Mouse (Mus musculus) layer of hippocampus, adult 18-20 months (tissue): ENCODE measurements at regions not wholly inside any gene's neighbourhood (a gene's known extent, or its start where the extent isn't known, plus 50 kb on each side); places are given as distances from the start of the nearest gene placed in this dataset.
"Not testable (repeated sequence)": the region's sequence is repeated elsewhere in the genome, so short reads cannot be mapped to it uniquely, and the experiment has no call there.

Experiments
- DNase-seq, 2 experiments: peaks; one replicate each; pipeline ENCODE4 v3.0.0; 2022; ENCODE audit warnings: low spot score in 2 of 2

DNA sequence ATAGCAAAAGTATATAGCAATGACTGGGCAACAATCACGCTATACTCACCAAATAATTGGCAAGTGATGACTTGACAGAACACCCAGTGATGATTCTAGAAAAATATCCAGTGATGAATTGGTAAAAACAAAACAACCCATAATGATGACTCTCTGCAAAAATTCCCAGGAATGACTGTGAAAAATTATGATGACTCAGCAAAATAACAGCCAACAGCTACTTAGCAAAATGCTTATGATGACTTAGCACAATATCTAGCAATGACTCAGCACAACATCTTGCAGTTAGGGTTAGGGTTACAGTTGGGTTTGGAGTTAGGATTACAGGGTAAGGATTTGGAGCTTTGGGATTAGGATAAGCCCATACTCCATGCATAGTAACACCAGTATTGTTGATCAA lies 232.4 kb upstream of the 1700012A03Rik start:
- DNase-seq: no peak

DNA sequence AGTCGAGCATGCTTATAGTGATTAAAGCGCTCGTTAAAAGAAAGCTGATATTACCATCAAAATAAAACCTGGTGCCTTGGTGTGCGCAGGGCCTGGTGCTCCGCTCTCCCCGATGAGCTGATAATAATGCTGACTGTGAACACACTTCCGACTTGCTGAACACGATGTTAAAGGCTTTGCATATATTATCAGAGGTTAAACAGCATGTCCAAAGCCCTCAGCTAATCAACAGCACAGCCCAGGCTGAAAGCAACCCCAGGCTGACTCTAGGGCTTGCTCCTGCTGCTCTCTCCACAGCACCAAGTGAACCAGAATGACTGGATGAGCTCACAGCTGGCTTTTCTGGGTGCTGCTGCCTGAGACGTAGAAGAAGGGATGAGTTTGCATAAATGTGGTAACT lies 238.2 kb upstream of the 1700012A03Rik start:
- DNase-seq: no peak

GRCm38 (mm10) chr6:31810602-31811512 lies 239.2 kb upstream of the 1700012A03Rik start:
- DNase-seq: no peak

DNA sequence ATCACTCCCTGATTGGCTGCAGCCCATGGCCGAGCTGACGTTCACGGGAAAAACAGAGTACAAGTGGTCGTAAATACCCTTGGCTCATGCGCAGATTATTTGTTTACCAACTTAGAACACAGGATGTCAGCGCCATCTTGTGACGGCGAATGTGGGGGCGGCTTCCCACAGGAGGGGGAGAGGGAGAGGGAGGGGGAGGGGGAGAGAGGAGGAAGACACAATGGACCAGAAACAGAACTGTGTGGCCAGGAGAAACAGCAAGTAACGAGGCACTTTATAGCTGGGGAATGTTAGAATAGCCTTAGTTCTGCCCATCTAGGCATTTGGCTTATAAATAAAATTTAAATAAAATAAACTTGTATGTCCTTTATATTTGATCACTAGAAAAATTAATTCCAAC lies 240.7 kb upstream of the Podxl start:
- DNase-seq: not testable (repeated sequence)

DNA sequence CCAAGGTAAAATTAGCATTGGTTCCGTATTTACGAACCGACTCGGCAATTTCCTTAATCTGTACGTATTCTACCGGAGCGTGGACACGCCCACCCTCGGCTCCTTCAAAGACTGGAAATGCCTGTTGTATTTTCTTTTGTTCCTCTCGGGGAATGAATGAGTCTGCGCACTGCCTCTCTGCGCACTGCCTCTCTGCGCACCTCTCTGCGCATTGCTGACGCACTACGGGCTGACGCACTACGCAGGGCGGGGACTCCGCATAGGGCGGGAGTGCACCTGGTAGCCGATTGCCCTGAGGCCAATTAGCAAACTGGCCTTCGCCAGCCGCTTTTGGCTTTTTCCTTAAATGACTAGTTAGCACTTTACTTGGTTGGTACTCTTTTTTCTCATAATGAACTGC lies 239.4 kb upstream of the Podxl start:
- peak in 1 of 2 experiments; percentile 34 for DNase-seq

GRCm38 (mm10) chr6:31791547-31791946 lies 227.8 kb upstream of the Podxl start:
- peak in 1 of 2 experiments; percentile 26 for DNase-seq

DNA sequence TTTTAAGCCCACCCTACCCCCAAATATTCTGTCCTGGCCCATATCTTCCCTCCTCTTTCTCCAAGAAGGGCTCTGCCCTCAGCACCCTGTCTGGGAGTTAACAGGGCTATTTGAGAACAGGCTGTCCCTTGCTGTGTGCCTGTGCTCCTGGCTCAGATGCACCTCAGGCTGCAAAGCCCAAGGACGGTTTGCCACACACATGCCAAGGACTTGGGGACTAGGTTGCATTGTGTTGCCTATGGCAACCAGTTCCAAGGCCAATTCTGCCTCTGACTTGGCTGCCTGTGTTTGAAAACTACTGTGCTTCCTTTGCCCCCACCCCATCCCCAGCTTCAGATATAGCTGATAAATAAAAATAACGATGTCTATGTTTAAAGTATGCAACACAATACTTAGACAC lies 227.1 kb upstream of the Podxl start:
- DNase-seq: peak in 1 of 2 experiments; percentile 11

DNA sequence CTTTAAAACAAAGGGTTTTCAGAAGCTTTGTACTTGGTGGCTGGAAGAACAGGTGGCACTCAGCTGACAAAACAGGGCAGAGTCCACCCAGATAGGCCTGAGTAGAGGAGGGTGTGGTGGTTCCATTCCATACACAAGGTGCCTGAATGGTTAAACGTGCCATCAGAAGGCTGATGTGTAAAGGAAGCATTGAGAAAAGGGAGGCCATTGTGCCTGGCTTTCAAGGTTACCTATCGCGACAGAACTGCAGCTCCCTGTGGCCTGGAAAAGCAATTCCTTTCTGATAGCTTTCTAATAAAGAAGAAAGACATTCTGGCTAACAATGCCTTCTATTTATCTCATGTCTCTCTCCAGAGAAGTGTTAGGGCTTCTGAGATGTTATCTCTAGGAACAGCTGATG lies 213.1 kb upstream of the Podxl start:
- no peak for DNase-seq

GRCm38 (mm10) chr6:31771916-31772315 lies 208.1 kb upstream of the Podxl start:
- no peak for DNase-seq

DNA sequence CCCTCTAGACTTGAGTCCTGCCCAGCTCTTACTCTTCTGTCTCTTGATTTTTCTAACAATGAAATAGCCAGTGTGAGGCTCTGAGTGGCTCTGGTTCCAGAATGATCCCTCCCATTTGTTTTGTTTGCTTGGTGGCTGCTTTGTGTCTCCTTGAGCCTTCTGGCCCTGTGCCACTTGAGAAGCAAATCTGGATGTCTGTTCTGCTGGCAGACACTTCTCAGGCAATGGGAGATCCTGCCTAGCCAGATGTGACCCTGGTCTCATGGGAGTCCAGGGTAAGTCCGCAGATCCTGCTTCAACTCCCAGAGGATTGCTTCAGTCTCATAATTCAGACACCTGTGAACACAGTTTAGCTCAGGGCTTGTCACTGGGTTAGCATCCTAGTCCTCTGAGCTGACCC lies 181.8 kb upstream of the Podxl start:
- no peak for DNase-seq

GRCm38 (mm10) chr6:31731391-31731790 lies 167.6 kb upstream of the Podxl start:
- DNase-seq: no peak

DNA sequence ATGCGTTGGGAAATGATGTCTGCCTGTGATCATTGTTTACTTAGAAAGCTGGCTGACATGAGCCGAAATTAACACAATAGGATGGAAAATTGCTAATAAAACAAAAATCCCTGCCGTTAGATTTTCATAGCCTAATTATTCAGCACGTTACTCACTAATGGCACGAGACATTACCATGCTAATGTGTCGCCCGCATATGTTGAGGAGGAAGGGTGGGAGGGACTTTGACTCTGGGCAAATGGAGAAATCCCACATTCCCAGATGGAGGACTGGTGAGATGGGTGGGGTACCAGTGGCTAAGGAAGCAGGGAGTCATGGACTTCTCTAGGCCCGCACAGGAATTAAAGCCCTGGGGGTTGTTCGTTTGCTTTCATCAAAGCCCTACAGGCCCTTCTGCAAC lies 155.8 kb upstream of the Podxl start:
- peak; percentile 1 to 14 for DNase-seq

GRCm38 (mm10) chr6:31718843-31719242 lies 155.1 kb upstream of the Podxl start:
- DNase-seq: no peak

DNA sequence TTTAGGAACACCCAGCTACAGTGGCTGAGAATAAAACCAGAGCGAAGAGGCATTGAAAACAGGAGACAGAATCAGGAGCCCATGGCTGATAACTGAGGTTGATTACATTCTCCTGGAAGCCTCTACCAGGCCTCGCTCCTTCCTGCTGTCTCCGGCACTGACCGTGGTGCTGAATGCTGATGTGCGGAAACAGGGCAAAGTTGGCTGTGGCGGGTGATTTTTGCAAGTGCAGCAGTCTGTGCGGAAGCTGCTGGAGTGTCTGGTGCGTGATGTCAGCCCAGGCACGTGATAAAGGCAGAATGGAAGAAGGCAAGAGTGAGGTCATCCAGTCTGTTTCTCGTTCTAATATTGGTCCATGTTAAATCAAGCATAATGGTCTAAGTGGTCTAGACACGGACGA lies 153.8 kb upstream of the Podxl start:
- DNase-seq: no peak

GRCm38 (mm10) chr6:31707256-31707655 lies 143.5 kb upstream of the Podxl start:
- DNase-seq: no peak

DNA sequence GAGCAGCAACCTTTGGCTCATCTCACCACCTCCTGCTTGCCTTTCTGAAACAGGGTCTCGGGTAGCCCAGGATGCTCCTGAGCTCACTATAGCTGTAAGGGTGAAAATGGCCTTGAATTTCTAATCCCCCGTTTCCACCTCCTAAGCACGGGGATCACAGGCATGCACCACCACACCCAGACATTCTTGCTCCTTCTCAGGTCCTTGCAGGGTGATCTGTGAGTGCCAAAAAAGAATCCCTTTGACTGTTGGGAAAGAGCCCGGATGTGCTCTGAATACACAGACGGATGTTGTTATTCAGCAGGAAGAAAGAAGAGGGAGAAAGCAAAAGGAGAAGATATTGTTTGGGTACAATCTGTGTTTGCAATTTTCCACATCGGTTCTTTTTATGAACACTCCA lies 140.4 kb upstream of the Podxl start:
- DNase-seq: no peak

GRCm38 (mm10) chr6:31702931-31703330 lies 139.2 kb upstream of the Podxl start:
- DNase-seq: peak in 1 of 2 experiments; percentile 36

GRCm38 (mm10) chr6:31695885-31696284 lies 132.1 kb upstream of the Podxl start:
- no peak for DNase-seq

DNA sequence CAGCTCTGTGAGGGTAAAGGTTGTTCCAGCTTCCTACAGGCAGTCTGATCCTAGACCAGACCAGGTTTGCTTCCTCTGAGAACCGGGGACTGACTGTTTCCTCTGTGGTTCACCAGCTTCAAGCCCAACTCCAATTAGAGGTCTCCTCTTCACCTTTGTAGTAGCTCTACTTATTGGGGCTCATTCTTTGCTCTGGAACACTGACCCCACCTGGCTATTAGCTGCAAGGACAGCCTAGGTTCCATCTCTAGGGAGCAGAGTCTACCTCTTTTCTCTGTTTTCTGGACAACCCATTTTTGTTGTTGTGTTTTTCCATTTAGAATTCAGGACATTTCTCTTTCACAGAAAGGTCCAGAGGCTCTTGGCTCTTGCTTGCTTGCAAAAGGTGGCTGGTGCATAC lies 129.3 kb upstream of the Podxl start:
- no peak for DNase-seq

- no peak for DNase-seq
These were observed 128.2 kb upstream of the Podxl start for GRCm38 (mm10) chr6:31692024-31692423.

GRCm38 (mm10) chr6:31680101-31680500 lies 116.3 kb upstream of the Podxl start:
- peak in 1 of 2 experiments; percentile 44 for DNase-seq

- peak in 1 of 2 experiments; percentile 37 for DNase-seq
These were observed 102.1 kb upstream of the Podxl start for GRCm38 (mm10) chr6:31665671-31666486.
